Mouse (Mus musculus) ES-E14 (cell line): Measurements from ENCODE around the gene Dmkn. TPM values are rescaled to one million over a fixed set of nuclear protein-coding genes. Genes with fewer than 3 reads are reported as not detected.
"Not testable (repeated sequence)": the region's sequence is repeated elsewhere in the genome, so short reads cannot be mapped to it uniquely, and the experiment has no call there.

ENCODE experiments used
- DNase-seq: peaks from one replicate; pipeline ENCODE4 v3.0.0-alpha.2; 2013; ENCODE audit warnings: low read depth, low spot score
- H3K27ac ChIP-seq: 2 replicates; pipeline ENCODE4 v1.5.1; 2012; ENCODE audit warnings: low read depth, mild to moderate bottlenecking, low read length, moderate library complexity, mixed read lengths; ENCODE audit not compliant: poor library complexity, insufficient read depth, severe bottlenecking
- H3K36me3 ChIP-seq: 2 replicates; pipeline ENCODE4 v1.6.1; 2012; ENCODE audit warnings: mild to moderate bottlenecking, low read length, moderate library complexity, mixed read lengths; ENCODE audit not compliant: control insufficient read depth, poor library complexity, insufficient read depth, severe bottlenecking
- H3K4me1 ChIP-seq, 2 experiments: fragments of 150-350 bp in 1 of 2; sonication (generic) in 1 of 2; 2 replicates each; pipeline ENCODE4 v1.6.1; 2012; ENCODE audit warnings: low read length in 2 of 2, mild to moderate bottlenecking in 1 of 2, mixed read lengths in 1 of 2; ENCODE audit not compliant: control insufficient read depth in 2 of 2, insufficient read depth in 2 of 2, poor library complexity in 1 of 2
- H3K4me3 ChIP-seq, 2 experiments: fragments of 150-350 bp in 1 of 2; sonication (generic) in 1 of 2; 2 replicates each; pipeline ENCODE4 v1.5.1; 2012; ENCODE audit warnings: low read length in 2 of 2, low read depth in 1 of 2, mild to moderate bottlenecking in 1 of 2, mixed read lengths in 1 of 2; ENCODE audit not compliant: insufficient read depth in 1 of 2, poor library complexity in 1 of 2, severe bottlenecking in 1 of 2
- H3K9ac ChIP-seq: 2 replicates; pipeline ENCODE4 v1.6.1; 2012; ENCODE audit warnings: low read depth, mild to moderate bottlenecking, low read length, mixed read lengths; ENCODE audit not compliant: poor library complexity, insufficient read depth, severe bottlenecking
- H3K9me3 ChIP-seq: fragments of 150-350 bp; sonication (generic); 2 replicates; pipeline ENCODE4 v1.6.1; 2012; ENCODE audit warnings: low read depth, mild to moderate bottlenecking, low read length; ENCODE audit not compliant: control insufficient read depth, insufficient read depth
- CHD2 ChIP-seq: IDR thresholded peaks from 2 replicates; pipeline ENCODE4 v1.6.1; 2014; ENCODE audit warnings: mild to moderate bottlenecking, low read depth, low read length, inconsistent platforms
- HCFC1 ChIP-seq: IDR thresholded peaks from 2 replicates; pipeline ENCODE4 v1.6.1; 2012; ENCODE audit warnings: low read length, inconsistent platforms, borderline replicate concordance; ENCODE audit not compliant: insufficient read depth
- MAFK ChIP-seq: IDR thresholded peaks from 2 replicates; pipeline ENCODE4 v1.6.1; 2014; ENCODE audit warnings: mild to moderate bottlenecking, low read depth, low read length, inconsistent platforms; ENCODE audit not compliant: insufficient read depth
- ZC3H11A ChIP-seq: IDR thresholded peaks from 2 replicates; pipeline ENCODE4 v1.6.1; 2012; ENCODE audit warnings: low read depth, mild to moderate bottlenecking, inconsistent platforms, low read length, borderline replicate concordance
- ZNF384 ChIP-seq: IDR thresholded peaks from 2 replicates; pipeline ENCODE4 v1.6.1; 2012; ENCODE audit warnings: low read depth, low read length, inconsistent platforms
- in situ Hi-C, 2 experiments: fragments of 600-800 bp; cut with MboI; formaldehyde crosslinking; loops; one replicate each; pipeline ENCODE4 v1.15.1; 2025; ENCODE audit warnings: low sequenced_read_pairs in 2 of 2, inconsistent platforms in 1 of 2; ENCODE audit not compliant: unreplicated experiment in 2 of 2
- total RNA-seq: library from RNA; depleted of rRNA; stranded (reverse); fragments of 300-350 nt; gene quantifications from 2 replicates; pipeline ENCODE4 v1.2.3, GENCODE M21; 2012; rRNA removed

Dmkn gene
- total RNA-seq, 1 experiment = 4.9 TPM

DNA sequence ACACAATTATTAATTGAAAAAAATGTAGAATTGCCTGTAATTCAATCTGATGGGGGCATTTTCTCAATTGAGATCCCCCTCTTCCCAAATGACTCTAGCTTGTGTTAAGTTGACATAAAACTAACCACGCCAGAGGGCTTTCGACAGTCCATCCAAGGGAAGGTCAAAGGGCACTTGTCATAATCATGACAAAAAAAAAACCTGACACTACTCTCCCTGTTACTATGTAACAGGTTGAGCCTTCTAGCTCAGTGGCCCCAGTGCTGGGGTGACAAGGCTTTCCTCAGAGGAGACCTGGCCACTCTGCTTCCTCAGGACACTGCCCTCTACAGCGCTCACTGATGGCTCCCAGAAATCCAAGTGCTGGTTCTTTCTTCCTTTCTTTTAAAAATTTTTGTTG, 60.8 kb downstream of the Dmkn start:
- TF ChIP-seq HCFC1 (no peak), ZNF384 (no peak)
- Histone ChIP-seq H3K27ac (no peak overlapping the region), H3K4me1 (peaks cover 1 to 14% of the 10 kb centered on the region in 2 experiments; a peak in 2 of 4 replicates), H3K9me3 (no peaks in the 10 kb centered on the region), H3K9ac (no peak overlapping the region), H3K4me3 (no peak overlapping the region), H3K36me3 (no peaks in the 10 kb centered on the region)
- in situ Hi-C loops = no loop called here
- DNase-seq = no peak

DNA sequence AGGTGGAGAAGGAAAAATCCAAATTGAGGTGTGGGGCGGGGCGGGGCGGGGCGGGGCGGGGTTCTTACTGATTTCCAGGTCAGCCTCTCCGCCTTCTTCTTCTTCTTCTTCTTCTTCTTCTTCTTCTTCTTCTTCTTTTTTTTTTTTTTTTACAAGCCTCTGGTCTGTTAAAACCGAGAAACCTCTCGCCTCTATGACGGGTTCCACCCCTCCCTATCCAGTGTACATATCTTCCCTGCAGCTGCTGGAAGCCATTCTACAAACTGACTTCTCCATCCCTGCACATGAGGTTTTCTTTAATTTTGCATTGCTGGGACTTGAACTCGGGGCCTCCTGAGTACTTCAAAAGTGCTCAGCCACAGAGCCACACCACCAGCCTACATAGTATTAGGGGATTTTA, 63.1 kb downstream of the Dmkn start:
- in situ Hi-C loops = no loop called here
- DNase-seq = no peak
- peaks cover 2 to 6% of the 10 kb centered on the region in 2 experiments; a peak in 2 of 4 replicates for H3K4me1 ChIP-seq

DNA sequence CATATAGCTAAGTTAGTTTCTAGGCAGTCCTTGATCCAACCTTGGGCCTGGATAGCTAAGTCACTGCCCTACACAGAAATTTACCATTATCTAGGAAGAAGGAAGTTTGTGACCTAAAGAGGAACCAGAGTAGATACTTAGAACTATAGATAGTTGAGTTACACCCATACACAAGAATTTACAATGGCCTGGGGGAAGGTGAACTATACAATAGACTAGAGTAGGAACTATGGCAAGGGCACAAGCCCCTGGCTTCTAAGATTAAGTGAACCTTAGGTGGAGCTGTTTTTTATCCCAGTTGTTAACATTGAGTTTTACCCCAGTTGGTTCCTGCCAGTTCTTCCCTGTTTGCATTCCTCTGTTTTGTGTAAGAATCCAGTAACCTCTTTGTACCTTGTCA, 65.3 kb downstream of the Dmkn start:
- H3K9me3 ChIP-seq, H3K9ac ChIP-seq, H3K4me1 ChIP-seq, H3K36me3 ChIP-seq, H3K4me3 ChIP-seq, DNase-seq, in situ Hi-C loops, H3K27ac ChIP-seq: not testable (repeated sequence)

More for the DNA sequence above, 63.1 kb downstream of the Dmkn start:
- Histone ChIP-seq H3K9ac (no peak overlapping the region), H3K9me3 (no peaks in the 10 kb centered on the region), H3K36me3 (no peaks in the 10 kb centered on the region), H3K27ac (no peak overlapping the region), H3K4me3 (no peak overlapping the region)
- TF ChIP-seq HCFC1 (no peak), CHD2 (no peak), MAFK (no peak), ZNF384 (no peak), ZC3H11A (no peak)

DNA sequence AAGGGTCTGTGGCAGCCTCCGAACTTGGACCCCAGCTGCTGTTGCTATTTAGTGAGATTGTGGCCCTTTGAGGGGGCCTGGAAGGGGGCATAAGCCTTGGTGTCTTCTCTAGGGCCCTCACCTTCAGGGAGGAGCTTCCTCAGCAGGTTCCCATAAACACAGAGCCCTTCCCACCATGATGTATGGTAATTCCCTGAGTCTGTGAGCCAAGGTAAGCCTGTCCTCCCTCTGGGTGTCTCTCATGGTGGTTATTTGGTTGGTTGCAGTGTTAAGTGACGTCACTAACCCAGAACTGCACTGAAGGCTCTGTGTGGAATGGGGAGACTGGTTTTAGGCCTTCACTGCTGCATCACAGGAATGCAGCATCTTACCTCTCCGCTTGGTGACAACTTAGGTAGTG, 65.9 kb downstream of the Dmkn start:
- H3K9me3 ChIP-seq = no peaks in the 10 kb centered on the region
- no peaks in the 10 kb centered on the region for H3K36me3 ChIP-seq
- H3K4me3 ChIP-seq = no peak overlapping the region
- H3K9ac ChIP-seq = no peak overlapping the region
- DNase-seq = peak; percentile 57
- H3K4me1 ChIP-seq = peaks cover 2 to 6% of the 10 kb centered on the region in 2 experiments; a peak in 2 of 4 replicates
- in situ Hi-C loops = no loop called here
- peak overlapping the region; percentile 94 for H3K27ac ChIP-seq
- TF ChIP-seq MAFK (no peak), CHD2 (no peak)

Other genes starting within 250 kb of the Dmkn start
- 1.0 and 1.4 TPM in 2 replicates for gene Arhgap33, start 228.7 kb upstream of the Dmkn start, total RNA-seq
- gene Hspb6, start 211.6 kb upstream of the Dmkn start, total RNA-seq = 1.6 and 4.1 TPM in 2 replicates
- gene Proser3, start 211.5 kb upstream of the Dmkn start, total RNA-seq = 6.8 and 10.8 TPM in 2 replicates
- 12.4 and 15.8 TPM in 2 replicates for gene Lin37, start 203.9 kb upstream of the Dmkn start, total RNA-seq
- gene U2af1l4, start 200.5 kb upstream of the Dmkn start, total RNA-seq = 56.9 and 65.8 TPM in 2 replicates
- 4.1 and 6.8 TPM in 2 replicates for gene Gm49396, start 200.4 kb upstream of the Dmkn start, total RNA-seq
- gene Psenen, start 200.1 kb upstream of the Dmkn start, total RNA-seq = 64.9 and 65.3 TPM in 2 replicates
- 1.3 and 3.3 TPM in 2 replicates for gene Igflr1, start 198.3 kb upstream of the Dmkn start, total RNA-seq
- 73.7 and 98.6 TPM in 2 replicates for gene Kmt2b, start 175.0 kb upstream of the Dmkn start, total RNA-seq
- gene Zbtb32, start 164.8 kb upstream of the Dmkn start, total RNA-seq = 20.8 and 24.6 TPM in 2 replicates
- 1.8 and 2.5 TPM in 2 replicates for gene Upk1a, start 150.9 kb upstream of the Dmkn start, total RNA-seq
- 478 and 576 TPM in 2 replicates for gene Cox6b1, start 137.6 kb upstream of the Dmkn start, total RNA-seq
- gene Etv2, start 127.9 kb upstream of the Dmkn start, total RNA-seq = 1.5 and 2.1 TPM in 2 replicates
- gene Rbm42, start 113.4 kb upstream of the Dmkn start, total RNA-seq = 66.5 and 86.0 TPM in 2 replicates
- gene Haus5, start 98.8 kb upstream of the Dmkn start, total RNA-seq = 25.1 and 41.4 TPM in 2 replicates
- 0.36 and 0.37 TPM in 2 replicates for gene Pmis2, start 92.2 kb upstream of the Dmkn start, total RNA-seq
- 1.1 and 2.4 TPM in 2 replicates for gene 2200002J24Rik, start 64.8 kb upstream of the Dmkn start, total RNA-seq
- 1.4 and 5.0 TPM in 2 replicates for gene Atp4a, start 51.5 kb upstream of the Dmkn start, total RNA-seq
- 137 and 155 TPM in 2 replicates for gene Tmem147, start 34.2 kb upstream of the Dmkn start, total RNA-seq
- gene Gapdhs, start 20.1 kb upstream of the Dmkn start, total RNA-seq = not detected in 2 replicates
- gene Sbsn, start 12.3 kb upstream of the Dmkn start, total RNA-seq = 9.8 and 20.8 TPM in 2 replicates
- gene Krtdap, start 24.1 kb downstream of the Dmkn start, total RNA-seq = 3.2 and 4.9 TPM in 2 replicates
- not detected in 2 replicates for gene Ffar2, start 60.0 kb downstream of the Dmkn start, total RNA-seq
- gene Ffar3, start 92.4 kb downstream of the Dmkn start, total RNA-seq = 1.0 and 1.2 TPM in 2 replicates
- gene Ffar1, start 97.8 kb downstream of the Dmkn start, total RNA-seq = 0.04 and 0.16 TPM in 2 replicates
- 0.16 and 0.45 TPM in 2 replicates for gene Cd22, start 116.6 kb downstream of the Dmkn start, total RNA-seq
- 0.22 and 0.37 TPM in 2 replicates for gene Mag, start 151.1 kb downstream of the Dmkn start, total RNA-seq
- not detected in 2 replicates for gene Hamp2, start 160.9 kb downstream of the Dmkn start, total RNA-seq
- not detected in 2 replicates for gene Hamp, start 180.3 kb downstream of the Dmkn start, total RNA-seq
- gene Usf2, start 193.0 kb downstream of the Dmkn start, total RNA-seq = 30.2 and 32.1 TPM in 2 replicates
- gene Lsr, start 209.7 kb downstream of the Dmkn start, total RNA-seq = 54.6 and 102 TPM in 2 replicates
- 0.67 and 1.6 TPM in 2 replicates for gene Fam187b, start 210.0 kb downstream of the Dmkn start, total RNA-seq